Mouse (Mus musculus) limb, embryonic 12.5 days (tissue): ENCODE measurements at regions not wholly inside any gene's neighbourhood (a gene's known extent, or its start where the extent isn't known, plus 50 kb on each side); places are given as distances from the start of the nearest gene placed in this dataset.

Experiments used
- ATAC-seq: fragments of 200-750 bp; cut with Nextera tagmentation; 2 replicates; pipeline ENCODE4 v1.8.0; 2017; ENCODE audit warnings: low read depth, moderate TSS enrichment; ENCODE audit not compliant: insufficient number of reproducible peaks, insufficient read depth, low FRiP score, low TSS enrichment
- H3K27ac ChIP-seq: fragments of 300-500 bp; sonication (generic); 2 replicates; pipeline ENCODE4 v1.5.1; 2016; ENCODE audit warnings: mild to moderate bottlenecking, moderate library complexity
- H3K27me3 ChIP-seq: fragments of 300-500 bp; sonication (generic); 2 replicates; pipeline ENCODE4 v1.6.1; 2016; ENCODE audit warnings: mild to moderate bottlenecking, moderate library complexity
- H3K36me3 ChIP-seq: fragments of 300-500 bp; sonication (generic); 2 replicates; pipeline ENCODE4 v1.6.1; 2016; ENCODE audit warnings: mild to moderate bottlenecking, moderate library complexity
- H3K4me1 ChIP-seq: fragments of 300-500 bp; sonication (generic); replicated peaks from 2 replicates; pipeline ENCODE4 v1.6.1; 2016
- H3K4me2 ChIP-seq: fragments of 300-500 bp; sonication (generic); 2 replicates; pipeline ENCODE4 v1.6.1; 2016; ENCODE audit warnings: mild to moderate bottlenecking, moderate library complexity
- H3K4me3 ChIP-seq: fragments of 300-500 bp; sonication (generic); replicated peaks from 2 replicates; pipeline ENCODE4 v1.5.1; 2016; ENCODE audit warnings: mild to moderate bottlenecking
- H3K9ac ChIP-seq: fragments of 300-500 bp; sonication (generic); replicated peaks from 2 replicates; pipeline ENCODE4 v1.6.1; 2016; ENCODE audit warnings: mild to moderate bottlenecking, moderate library complexity
- H3K9me3 ChIP-seq: fragments of 300-500 bp; sonication (generic); 2 replicates; pipeline ENCODE4 v1.6.1; 2016; ENCODE audit warnings: mild to moderate bottlenecking, moderate library complexity
- WGBS: fragments of 180-500 bp; shearing (Covaris S2); methylation state at CpG from one replicate; pipeline ENCODE4 v1.1.7; 2016; 5-methylcytosine and 5-hydroxymethylcytosine counted together

DNA sequence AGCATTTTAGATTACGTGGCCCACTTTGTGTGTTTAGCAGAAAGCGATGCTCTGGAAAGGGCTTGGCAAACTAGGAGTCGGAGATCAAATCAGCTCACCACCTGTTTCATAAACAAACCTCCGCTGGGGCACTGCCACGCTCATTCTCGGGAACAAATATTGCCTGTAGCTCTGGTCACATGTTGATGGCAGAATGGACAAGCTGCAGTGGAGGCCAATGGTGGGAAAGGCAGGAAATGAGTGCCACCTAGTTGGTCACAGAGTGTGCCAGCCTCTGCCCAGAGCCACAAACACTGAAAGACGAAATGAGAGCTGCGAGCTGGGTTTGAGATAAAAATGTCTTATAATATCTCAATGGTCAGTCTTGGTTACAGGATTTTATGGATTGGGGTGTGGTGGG is 259.2 kb upstream of the Csf3r start:
- Histone ChIP-seq H3K36me3 (no peaks in the 10 kb centered on the region), H3K27me3 (no peaks in the 10 kb centered on the region), H3K9ac (no peak overlapping the region), H3K4me3 (no peak overlapping the region), H3K9me3 (no peaks in the 10 kb centered on the region; the same call in 1 of the 2 replicates), H3K27ac (no peak overlapping the region), H3K4me2 (no peak overlapping the region), H3K4me1 (no peaks in the 10 kb centered on the region)
- 85% methylated on average over 8 of the region's 8 CpGs for WGBS
- no peak for ATAC-seq

DNA sequence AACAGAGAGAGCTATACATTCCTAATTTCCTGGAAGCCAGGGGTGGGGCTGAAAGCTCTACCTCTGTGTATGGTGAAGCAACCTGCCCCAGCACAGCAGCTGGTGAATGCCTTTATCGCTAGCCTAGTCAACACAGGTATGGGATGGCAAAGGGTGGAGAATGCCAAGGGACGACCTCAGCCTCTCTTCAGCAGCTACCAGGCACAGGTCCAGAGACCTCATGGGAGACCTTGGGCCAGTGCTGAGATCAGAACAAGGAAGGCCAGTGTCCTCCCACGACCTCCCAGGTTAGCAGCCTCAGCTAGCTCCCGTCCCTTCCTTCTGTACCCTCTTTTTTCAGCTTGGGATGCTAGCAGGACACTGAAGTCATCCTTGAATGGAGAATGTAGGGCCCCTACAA is 247.2 kb upstream of the Csf3r start:
- Histone ChIP-seq H3K4me2 (no peak overlapping the region), H3K9ac (no peak overlapping the region), H3K4me1 (no peaks in the 10 kb centered on the region), H3K27ac (no peak overlapping the region), H3K27me3 (peaks cover 45% of the 10 kb centered on the region), H3K4me3 (no peak overlapping the region), H3K36me3 (no peaks in the 10 kb centered on the region), H3K9me3 (no peaks in the 10 kb centered on the region)
- WGBS: 77% methylated on average over 4 of the region's 4 CpGs
- no peak for ATAC-seq

DNA sequence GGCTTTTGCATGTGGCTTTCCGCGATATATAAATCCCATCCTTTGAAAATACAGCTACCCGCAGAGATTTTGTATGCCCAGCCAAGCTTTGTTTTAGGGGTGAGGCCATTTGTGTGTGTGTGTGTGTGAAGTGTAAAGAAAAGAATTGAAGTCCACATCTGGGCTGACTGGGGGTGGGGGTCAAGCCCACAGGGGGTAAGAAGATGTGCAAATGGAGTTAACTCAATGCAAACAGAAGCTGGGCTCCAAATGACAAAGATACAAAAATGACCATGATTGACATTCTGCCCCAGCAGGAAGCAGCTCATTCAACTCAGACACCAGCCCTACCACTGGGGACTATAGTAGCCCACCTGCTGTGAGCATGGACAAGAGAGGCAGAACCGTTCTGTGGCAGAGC is 244.2 kb upstream of the Csf3r start:
- no peak for ATAC-seq
- 67% methylated on average over 4 of the region's 4 CpGs for WGBS

DNA sequence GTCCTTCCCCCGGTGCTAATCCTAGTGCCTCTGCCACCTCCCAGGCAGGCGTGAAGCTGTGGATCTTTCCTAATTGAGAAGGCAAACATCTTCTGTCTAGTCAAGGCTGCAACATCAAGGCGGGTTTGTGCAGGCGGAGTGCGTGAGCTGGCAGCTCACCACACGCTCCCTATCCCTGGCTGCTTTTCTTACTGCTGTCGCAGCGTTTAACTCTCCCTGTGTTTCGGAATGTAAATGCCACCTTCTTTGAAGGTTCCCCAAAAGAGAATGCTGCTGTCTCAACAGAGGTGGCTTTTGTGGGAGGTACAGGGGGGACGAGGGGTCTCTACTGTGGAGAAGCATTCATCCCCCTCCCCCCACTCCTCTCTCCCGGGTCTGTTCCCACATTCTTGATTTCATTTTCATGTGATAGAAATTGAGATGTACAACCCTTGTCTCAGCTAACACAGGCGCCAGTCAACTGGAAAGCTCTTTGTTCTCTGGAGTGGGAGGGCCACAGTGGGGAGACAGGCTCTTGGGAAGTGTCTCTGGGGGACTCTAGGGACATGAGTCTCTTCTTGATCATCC is 243.3 kb upstream of the Csf3r start:
- Histone ChIP-seq H3K36me3 (no peaks in the 10 kb centered on the region), H3K9ac (no peak overlapping the region), H3K27ac (no peak overlapping the region), H3K27me3 (peaks cover 53% of the 10 kb centered on the region), H3K4me1 (no peaks in the 10 kb centered on the region), H3K9me3 (no peaks in the 10 kb centered on the region), H3K4me2 (no peak overlapping the region), H3K4me3 (no peak overlapping the region)
- whole genome bisulfite sequencing: 18% methylated on average over 12 of the region's 12 CpGs
- no peak for ATAC-seq

More for the DNA sequence above, 244.2 kb upstream of the Csf3r start:
- Histone ChIP-seq H3K4me2 (no peak overlapping the region), H3K9me3 (no peaks in the 10 kb centered on the region), H3K4me1 (no peaks in the 10 kb centered on the region), H3K36me3 (no peaks in the 10 kb centered on the region), H3K4me3 (no peak overlapping the region), H3K27me3 (peaks cover 48% of the 10 kb centered on the region), H3K27ac (no peak overlapping the region), H3K9ac (no peak overlapping the region)

DNA sequence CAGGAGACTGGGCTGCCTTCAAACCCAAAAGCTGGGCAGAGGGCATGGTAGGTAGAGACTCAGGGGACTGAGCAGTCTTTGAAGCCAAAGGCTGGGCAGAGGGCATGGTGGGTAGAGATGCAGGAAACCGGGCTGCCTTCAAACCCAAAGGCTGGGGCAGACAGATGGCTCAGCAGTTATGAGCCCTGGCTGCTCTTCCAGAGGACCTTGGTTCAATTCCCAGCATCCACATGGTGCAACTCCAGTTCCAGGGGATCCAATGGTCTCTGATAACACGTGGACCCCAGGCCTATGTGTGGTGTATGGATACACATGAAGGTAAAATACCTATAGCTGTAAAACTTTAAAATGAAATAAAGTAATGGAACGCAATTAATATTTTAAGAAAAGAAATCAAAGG is 242.0 kb upstream of the Csf3r start:
- Histone ChIP-seq H3K9ac (no peak overlapping the region), H3K4me3 (no peak overlapping the region), H3K4me2 (no peak overlapping the region), H3K9me3 (no peaks in the 10 kb centered on the region), H3K4me1 (no peaks in the 10 kb centered on the region), H3K27me3 (peaks cover 50% of the 10 kb centered on the region), H3K36me3 (no peaks in the 10 kb centered on the region), H3K27ac (no peak overlapping the region)
- no peak for ATAC-seq
- WGBS: 81% methylated on average over 3 of the region's 3 CpGs

DNA sequence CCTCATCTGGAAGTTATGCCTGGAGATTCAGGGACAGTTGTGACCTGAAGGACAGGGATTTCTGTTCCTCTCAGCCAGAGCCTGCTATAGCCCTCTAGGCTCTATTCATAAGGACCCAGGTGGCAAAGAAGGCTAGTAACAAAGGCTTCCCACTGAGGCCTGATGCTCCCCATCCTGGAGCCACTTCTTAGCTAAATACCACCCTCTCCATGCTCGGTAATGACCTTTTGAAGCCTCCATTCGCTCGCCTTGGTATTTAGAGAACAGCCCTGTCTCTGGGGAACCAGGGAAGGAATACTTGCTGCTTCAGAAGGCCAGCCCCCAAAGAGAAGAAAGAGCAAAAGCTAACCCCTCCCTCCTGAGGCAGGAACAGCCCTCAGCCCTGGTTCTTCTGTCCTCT is 238.3 kb upstream of the Csf3r start:
- H3K9ac ChIP-seq: no peak overlapping the region
- WGBS: 18% methylated on average over 3 of the region's 3 CpGs
- H3K36me3 ChIP-seq: no peaks in the 10 kb centered on the region
- no peak for ATAC-seq
- H3K27me3 ChIP-seq: peaks cover 18% of the 10 kb centered on the region
- H3K4me1 ChIP-seq: no peaks in the 10 kb centered on the region
- H3K4me2 ChIP-seq: no peak overlapping the region
- no peak overlapping the region for H3K27ac ChIP-seq
- no peaks in the 10 kb centered on the region for H3K9me3 ChIP-seq
- H3K4me3 ChIP-seq: no peak overlapping the region

DNA sequence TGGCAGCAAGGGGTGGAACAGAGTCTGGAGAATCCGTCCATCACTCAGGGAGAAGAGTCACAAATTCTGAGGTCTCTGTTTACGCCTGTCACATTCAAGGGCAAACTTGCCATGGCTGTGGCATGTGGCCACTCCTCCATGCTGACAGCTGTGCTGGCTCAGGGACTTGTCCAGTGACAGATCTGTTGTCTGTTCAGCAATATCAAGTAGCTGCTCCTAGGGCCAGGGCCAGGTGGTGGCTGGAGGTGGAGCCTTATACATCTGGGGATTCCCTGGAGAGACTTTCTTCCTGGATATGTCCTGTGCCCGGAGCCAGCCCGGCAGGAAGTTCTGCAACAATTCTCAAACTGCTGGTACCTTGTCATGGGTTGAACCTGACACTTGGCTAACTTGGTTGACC is 229.7 kb upstream of the Csf3r start:
- H3K4me1 ChIP-seq: no peaks in the 10 kb centered on the region
- H3K4me3 ChIP-seq: no peak overlapping the region
- no peaks in the 10 kb centered on the region for H3K36me3 ChIP-seq
- H3K27me3 ChIP-seq: no peaks in the 10 kb centered on the region
- ATAC-seq: no peak
- H3K4me2 ChIP-seq: no peak overlapping the region
- no peak overlapping the region for H3K27ac ChIP-seq
- H3K9ac ChIP-seq: no peak overlapping the region
- WGBS: 75% methylated on average over 4 of the region's 4 CpGs
- H3K9me3 ChIP-seq: no peaks in the 10 kb centered on the region

DNA sequence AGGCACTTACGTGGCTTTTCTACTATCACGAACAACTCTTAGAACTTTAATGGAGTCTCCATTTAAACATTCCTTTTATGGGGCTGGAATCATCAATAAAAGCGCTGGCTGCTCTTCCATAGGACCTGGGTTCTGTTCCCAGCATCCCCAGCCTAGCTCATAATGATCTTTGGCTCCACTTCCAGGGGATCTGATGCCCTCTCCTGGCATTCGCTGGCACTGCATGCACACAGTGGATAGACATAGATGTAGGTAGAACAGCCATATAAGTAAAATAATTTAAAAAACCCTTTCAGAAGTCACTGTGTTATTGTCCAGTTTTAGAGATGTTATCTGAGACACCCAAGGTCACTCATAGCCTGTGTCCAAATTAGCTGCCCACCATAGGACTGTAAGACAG is 216.4 kb upstream of the Csf3r start:
- Histone ChIP-seq H3K4me2 (no peak overlapping the region), H3K4me3 (no peak overlapping the region), H3K9ac (no peak overlapping the region), H3K27ac (no peak overlapping the region), H3K36me3 (no peaks in the 10 kb centered on the region), H3K27me3 (peaks cover 10% of the 10 kb centered on the region; the same call in 1 of the 2 replicates), H3K9me3 (no peaks in the 10 kb centered on the region), H3K4me1 (peaks cover 16% of the 10 kb centered on the region)
- ATAC-seq: no peak
- WGBS: 88% methylated on average over 4 of the region's 4 CpGs

DNA sequence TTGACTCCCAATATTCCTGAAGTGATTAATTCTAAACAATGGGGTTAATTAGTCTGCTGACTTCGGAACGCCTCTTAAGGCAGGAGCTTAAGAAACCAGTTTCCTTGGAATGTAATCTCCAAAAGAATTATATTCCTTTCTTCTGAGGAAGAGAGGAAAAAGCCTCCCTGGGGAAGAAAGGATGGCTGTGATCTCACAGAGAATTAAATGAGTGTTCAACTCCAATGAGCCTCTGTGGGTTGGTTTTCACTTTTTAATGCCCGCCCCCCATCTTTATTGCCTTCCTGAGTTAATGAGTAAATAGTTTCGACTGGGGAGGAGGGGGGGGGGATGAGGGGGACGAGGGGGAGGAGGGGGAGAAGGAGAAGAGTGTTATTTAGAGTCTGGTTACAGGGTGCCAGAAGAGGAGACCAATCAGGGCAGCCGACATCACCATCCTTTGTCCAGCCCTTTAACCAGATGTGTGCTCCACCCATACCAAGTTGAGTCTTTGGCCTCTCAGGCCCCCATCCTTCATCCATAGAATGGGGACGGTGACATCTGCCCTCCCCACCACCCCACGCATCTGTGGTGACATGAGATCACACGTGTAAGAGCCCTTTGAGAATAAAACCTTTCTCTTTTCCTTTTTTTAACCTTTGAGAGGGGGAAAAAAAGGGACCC is 214.8 kb upstream of the Csf3r start:
- H3K4me2 ChIP-seq: no peak overlapping the region; the same call in 1 of the 2 replicates
- no peak overlapping the region for H3K4me3 ChIP-seq
- ATAC-seq: no peak
- H3K9ac ChIP-seq: no peak overlapping the region
- H3K9me3 ChIP-seq: no peaks in the 10 kb centered on the region
- H3K27ac ChIP-seq: no peak overlapping the region
- H3K4me1 ChIP-seq: peaks cover 16% of the 10 kb centered on the region
- H3K36me3 ChIP-seq: no peaks in the 10 kb centered on the region
- 8% methylated on average over 9 of the region's 9 CpGs for WGBS
- H3K27me3 ChIP-seq: peaks cover 11% of the 10 kb centered on the region; the same call in 1 of the 2 replicates

DNA sequence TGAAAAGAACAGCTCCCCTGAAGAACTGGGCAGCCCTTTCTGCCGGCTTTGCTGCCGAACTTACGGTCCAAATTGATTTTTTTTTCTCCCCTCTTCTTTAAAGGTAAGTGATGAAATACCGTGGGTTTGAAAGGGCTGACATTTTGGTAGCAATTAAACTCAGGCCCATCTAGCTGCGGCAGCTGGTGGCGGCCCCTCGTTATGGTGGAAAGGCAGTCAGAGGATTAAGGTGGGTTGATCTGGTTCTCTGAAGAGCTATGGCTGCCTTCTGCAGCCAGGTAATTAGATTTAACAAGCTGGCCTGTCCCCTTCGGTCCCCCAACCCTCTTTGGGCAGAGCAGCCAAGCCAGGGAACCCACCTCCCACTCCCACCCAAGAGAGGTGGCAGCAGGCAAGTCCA is 214.1 kb upstream of the Csf3r start:
- WGBS: 14% methylated on average over 8 of the region's 8 CpGs
- no peak for ATAC-seq

DNA sequence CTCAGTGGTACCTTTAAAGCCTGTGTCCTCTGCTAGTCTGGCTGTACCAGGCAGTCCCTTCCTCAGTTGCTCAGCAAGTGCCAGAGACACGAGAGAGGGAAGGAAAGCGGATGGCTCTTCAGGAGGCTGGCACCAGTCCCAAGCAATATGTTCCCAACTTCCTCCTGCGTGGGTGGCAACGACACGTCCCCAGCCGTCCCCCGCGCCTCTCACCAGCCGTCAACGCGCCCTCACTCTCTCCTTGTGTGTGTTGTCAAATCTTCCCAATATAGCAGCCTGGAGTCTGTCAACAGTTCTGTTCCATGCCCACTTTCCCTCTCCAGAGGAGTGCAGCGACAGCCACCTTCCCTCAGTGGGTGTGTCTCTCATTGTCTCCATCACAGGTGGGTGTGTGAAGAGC is 210.0 kb upstream of the Csf3r start:
- no peaks in the 10 kb centered on the region for H3K9me3 ChIP-seq
- H3K27ac ChIP-seq: no peak overlapping the region
- H3K9ac ChIP-seq: no peak overlapping the region
- no peak overlapping the region for H3K4me2 ChIP-seq
- H3K36me3 ChIP-seq: no peaks in the 10 kb centered on the region
- 73% methylated on average over 12 of the region's 12 CpGs for WGBS
- H3K27me3 ChIP-seq: peaks cover 39% of the 10 kb centered on the region
- no peak overlapping the region for H3K4me3 ChIP-seq
- no peak for ATAC-seq
- peaks cover 12% of the 10 kb centered on the region for H3K4me1 ChIP-seq

More for the DNA sequence above, 214.1 kb upstream of the Csf3r start:
- Histone ChIP-seq H3K27ac (no peak overlapping the region), H3K4me1 (peaks cover 16% of the 10 kb centered on the region), H3K9ac (no peak overlapping the region), H3K36me3 (no peaks in the 10 kb centered on the region), H3K4me3 (no peak overlapping the region), H3K4me2 (no peak overlapping the region), H3K27me3 (peaks cover 13% of the 10 kb centered on the region), H3K9me3 (no peaks in the 10 kb centered on the region)

DNA sequence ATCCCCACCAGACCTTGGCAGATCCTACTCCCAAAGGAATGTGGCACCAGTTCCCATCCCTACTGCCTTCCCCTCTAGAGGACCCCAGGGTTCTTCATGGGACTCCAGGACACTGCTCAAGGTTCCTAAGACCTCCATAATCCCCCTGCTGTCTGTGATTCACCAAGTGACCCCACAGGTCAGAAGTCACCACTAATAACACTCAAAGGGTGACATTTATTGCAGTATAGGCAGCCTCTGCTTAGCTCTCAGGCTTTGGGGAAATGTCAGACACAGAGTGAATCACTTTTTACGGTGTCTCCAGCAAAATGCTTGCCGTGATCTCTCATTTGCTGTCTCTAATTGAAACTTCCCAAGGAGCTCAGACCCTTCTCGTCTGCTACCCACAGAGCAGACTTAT is 209.1 kb upstream of the Csf3r start:
- Histone ChIP-seq H3K9ac (no peak overlapping the region), H3K36me3 (no peaks in the 10 kb centered on the region), H3K9me3 (no peaks in the 10 kb centered on the region), H3K4me3 (no peak overlapping the region), H3K27me3 (peaks cover 45% of the 10 kb centered on the region), H3K27ac (no peak overlapping the region), H3K4me2 (no peak overlapping the region), H3K4me1 (peaks cover 4% of the 10 kb centered on the region)
- no peak for ATAC-seq
- 7% methylated on average over 3 of the region's 3 CpGs for WGBS
